22 mouse cellular contexts compared by ENCODE assay signal in the genomic region with DNA sequence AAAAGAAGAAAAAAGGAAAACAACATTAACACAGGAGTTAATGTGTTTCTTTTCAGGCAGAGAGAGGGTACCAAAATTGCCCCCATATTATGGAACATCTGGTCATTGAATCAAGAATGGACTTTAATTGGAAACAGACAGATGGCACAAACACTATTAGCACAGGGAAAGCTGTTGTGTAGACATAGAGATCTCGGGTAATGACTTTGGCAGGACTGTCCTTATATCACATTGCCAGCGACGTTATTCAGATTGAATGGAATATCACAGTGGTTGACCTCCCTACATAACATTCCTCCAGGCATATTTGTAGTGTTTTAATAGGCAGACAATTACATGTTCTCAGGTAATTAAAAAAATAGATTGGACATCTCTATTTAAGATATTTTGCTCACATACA.
A peak's percentile ranks its signal among the peaks of the same experiment; 100 is the strongest.
DNase-seq lines count a peak whose midpoint lies in the region; ATAC-seq and TF ChIP-seq lines count a peak whose summit lies in the region.
"Had no signal": no experiment of that assay in that cellular context is flagged by ENCODE, and none has a peak within 500 bp of the region (broad histone marks: within the 10 kb centered on the region; RNA-seq: fewer than 3 reads in every experiment).

No protein-coding gene starts in this region.

- DNase-seq in embryo, embryonic 10 days (ENCODE audit: low spot score), result peak; percentile 4
- no peak for DNase-seq in embryo, embryonic 9.5 days (ENCODE audit: extremely low spot score)
- DNase-seq in lung, postnatal 0 days (ENCODE audit: low spot score), result peak; percentile 2
- no peak for DNase-seq in lung, adult 18-20 months
- DNase-seq in retina, postnatal 1 day, result peak; percentile 1
- no peak for DNase-seq in cerebellum, adult 11 months
- DNase-seq in urinary bladder, postnatal 10 days (ENCODE audit: low spot score), result no peak
- DNase-seq: adrenal gland, adult 2 months; cerebellum, postnatal 14 days; gastrocnemius, postnatal 25 days; heart, adult 2 months; heart, postnatal 36 days; kidney, postnatal 36 days; lung, embryonic 14.5 days; lung, postnatal 4 days; right cerebral cortex, postnatal 4 days; thymus, adult 2 months had no signal

- no peak overlapping the region for H3K4me3 ChIP-seq in lung, postnatal 0 days (ENCODE audit: low read depth, low read length)
- no peak overlapping the region for H3K4me3 ChIP-seq in forebrain, embryonic 15.5 days
- H3K4me3 ChIP-seq: embryonic facial prominence, embryonic 12.5 days; heart, adult 2 months; limb, embryonic 12.5 days; liver, embryonic 12.5 days had no signal

- no peaks in the 10 kb centered on the region for H3K9me3 ChIP-seq in lung, postnatal 0 days (ENCODE audit: low read length)
- H3K9me3 ChIP-seq in forebrain, embryonic 15.5 days, result no peaks in the 10 kb centered on the region
- H3K9me3 ChIP-seq: embryonic facial prominence, embryonic 12.5 days; limb, embryonic 12.5 days; liver, embryonic 12.5 days had no signal

- ATAC-seq in lung, postnatal 0 days, result no peak
- ATAC-seq in forebrain, embryonic 15.5 days (replicated peaks), result peak; percentile 68; the same call in 1 of the 2 replicates
- ATAC-seq: intestine, embryonic 16.5 days; liver, embryonic 12.5 days had no signal

- no peak for TF ChIP-seq CTCF in lung, postnatal 0 days (IDR thresholded peaks at IDR 0.05)

- no peak overlapping the region for H3K9ac ChIP-seq in lung, postnatal 0 days (replicated peaks; ENCODE audit: low read depth)
- H3K9ac ChIP-seq in forebrain, embryonic 15.5 days (replicated peaks), result no peak overlapping the region
- H3K9ac ChIP-seq: embryonic facial prominence, embryonic 12.5 days; limb, embryonic 12.5 days; liver, embryonic 12.5 days; lung, embryonic 14.5 days had no signal

- no peak overlapping the region for H3K4me2 ChIP-seq in lung, postnatal 0 days (replicated peaks; ENCODE audit: low read depth, low read length)
- no peak overlapping the region for H3K4me2 ChIP-seq in forebrain, embryonic 15.5 days (replicated peaks)
- H3K4me2 ChIP-seq: embryonic facial prominence, embryonic 12.5 days; limb, embryonic 12.5 days; liver, embryonic 12.5 days; lung, embryonic 14.5 days had no signal

- no peak overlapping the region for H3K27ac ChIP-seq in lung, postnatal 0 days (ENCODE audit: low read length)
- no peak overlapping the region for H3K27ac ChIP-seq in forebrain, embryonic 15.5 days (replicated peaks)
- H3K27ac ChIP-seq: embryonic facial prominence, embryonic 12.5 days; heart, adult 2 months; limb, embryonic 12.5 days; liver, embryonic 12.5 days had no signal

- H3K27me3 ChIP-seq in lung, postnatal 0 days (replicated peaks; ENCODE audit: insufficient read depth, low read length), result no peaks in the 10 kb centered on the region
- no peaks in the 10 kb centered on the region for H3K27me3 ChIP-seq in forebrain, embryonic 15.5 days
- H3K27me3 ChIP-seq: embryonic facial prominence, embryonic 12.5 days; limb, embryonic 12.5 days; liver, embryonic 12.5 days had no signal

- no peaks in the 10 kb centered on the region for H3K4me1 ChIP-seq in lung, postnatal 0 days (ENCODE audit: insufficient read depth, low read depth, low read length)
- H3K4me1 ChIP-seq in forebrain, embryonic 15.5 days, result no peaks in the 10 kb centered on the region
- H3K4me1 ChIP-seq: embryonic facial prominence, embryonic 12.5 days; limb, embryonic 12.5 days; liver, embryonic 12.5 days had no signal

- TF ChIP-seq EP300 in lung, postnatal 0 days (IDR thresholded peaks at IDR 0.05), result no peak

- WGBS in lung, postnatal 0 days, result 61% methylated on average over 3 of the region's 3 CpGs
- 50% methylated on average over 3 of the region's 3 CpGs for WGBS in forebrain, embryonic 15.5 days

- H3K36me3 ChIP-seq in lung, postnatal 0 days (ENCODE audit: insufficient read depth, low read length), result no peaks in the 10 kb centered on the region
- no peaks in the 10 kb centered on the region for H3K36me3 ChIP-seq in forebrain, embryonic 15.5 days
- H3K36me3 ChIP-seq: embryonic facial prominence, embryonic 12.5 days; limb, embryonic 12.5 days; liver, embryonic 12.5 days had no signal

Comparison
In these comparisons a context has a peak if more than half of its experiments do, and no peak if none do; other contexts are left out.
1. DNase-seq: peak in embryo, embryonic 10 days (single experiment), lung, postnatal 0 days (single experiment) and retina, postnatal 1 day (single experiment); none in embryo, embryonic 9.5 days (single experiment), lung, adult 18-20 months (0 of 2), cerebellum, adult 11 months (single experiment) and urinary bladder, postnatal 10 days (single experiment).